Mouse (Mus musculus) olfactory bulb, adult 2 months (tissue): ENCODE data around the gene Dhx34. TPM values are rescaled to one million over a fixed set of nuclear protein-coding genes. Genes with fewer than 3 reads are reported as not detected.
"Not testable (repeated sequence)": the region's sequence is repeated elsewhere in the genome, so short reads cannot be mapped to it uniquely, and the experiment has no call there.

Experiments
- H3K27ac ChIP-seq: fragments of 200-500 bp; 2 replicates; pipeline ENCODE4 v1.5.1; 2012; ENCODE audit warnings: low read depth, low read length; ENCODE audit not compliant: insufficient read depth
- H3K4me1 ChIP-seq: fragments of 200-500 bp; 2 replicates; pipeline ENCODE4 v1.6.1; 2012; ENCODE audit warnings: low read length; ENCODE audit not compliant: control insufficient read depth, insufficient read depth
- H3K4me3 ChIP-seq: fragments of 200-500 bp; 2 replicates; pipeline ENCODE4 v1.5.1; 2012; ENCODE audit warnings: mild to moderate bottlenecking, low read depth, low read length, moderate library complexity; ENCODE audit not compliant: insufficient read depth
- CTCF ChIP-seq: fragments of 200-500 bp; IDR thresholded peaks from 2 replicates; pipeline ENCODE4 v1.5.1; 2012; ENCODE audit warnings: low read depth, mild to moderate bottlenecking, low read length, moderate library complexity; ENCODE audit not compliant: insufficient read depth
- POLR2A ChIP-seq: fragments of 200-500 bp; IDR thresholded peaks from 2 replicates; pipeline ENCODE4 v1.6.1; 2012; ENCODE audit warnings: mild to moderate bottlenecking, low read depth, low read length, moderate library complexity; ENCODE audit not compliant: insufficient read depth
- WGBS: fragments of 180-500 bp; shearing (Covaris S2); methylation state at CpG from one replicate; pipeline ENCODE4 v1.1.7; 2018; 5-methylcytosine and 5-hydroxymethylcytosine counted together
- polyA plus RNA-seq: library from polyadenylated mRNA; stranded (reverse); fragments of >200 nt; gene quantifications from 2 replicates; pipeline ENCODE4 v1.2.4, GENCODE M21; 2012; ENCODE audit warnings: low replicate concordance; ENCODE audit not compliant: missing spikeins, insufficient read depth, insufficient read length

Dhx34 gene
- not detected in 2 replicates for polyA plus RNA-seq

DNA sequence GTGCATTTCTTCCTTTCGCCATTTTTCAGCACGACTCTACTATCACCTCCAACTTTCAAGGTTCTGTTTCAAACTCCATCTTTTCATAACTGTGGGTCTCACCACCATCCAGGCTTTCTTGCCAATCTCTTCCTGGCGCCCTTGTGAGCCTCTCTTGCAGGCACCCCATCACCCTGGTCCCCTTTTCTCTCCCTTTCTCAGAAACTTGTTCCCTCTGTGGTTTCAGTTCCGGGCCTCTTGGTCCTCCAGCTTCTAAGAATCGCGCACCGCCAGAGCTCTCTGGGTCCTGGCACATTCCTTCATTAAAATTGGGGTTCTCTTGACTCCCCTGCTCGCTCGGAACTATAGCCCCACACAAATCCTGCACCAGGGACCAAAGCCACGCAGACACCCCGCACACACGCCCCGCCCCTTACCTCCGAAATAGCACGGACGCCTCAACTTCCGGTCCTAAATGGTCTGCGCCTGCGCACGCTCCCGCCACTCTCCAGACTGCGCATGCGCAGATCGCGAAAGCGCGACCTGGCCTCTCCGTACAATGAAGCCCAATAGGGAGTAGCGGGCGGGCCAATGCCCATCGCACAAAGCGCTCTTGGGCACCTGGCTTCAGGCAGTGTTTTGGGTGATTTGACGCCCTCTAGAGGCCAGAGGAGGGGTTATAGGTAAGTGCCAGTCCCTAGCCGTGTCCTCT lies at the start of gene Dhx34:
TSS of gene Dhx34 (minus strand) at position 456 of the 691 bp plus-strand sequence.
- peak; percentile 75 for TF ChIP-seq POLR2A
- no peak for TF ChIP-seq CTCF
- peak within 1 kb of the TSS; percentile 52 for H3K27ac ChIP-seq
- H3K4me1 ChIP-seq = no peaks in the 10 kb centered on the region
- under 1% methylated on average over 34 of the region's 34 CpGs for WGBS
- H3K4me3 ChIP-seq = peak within 1 kb of the TSS; percentile 71

DNA sequence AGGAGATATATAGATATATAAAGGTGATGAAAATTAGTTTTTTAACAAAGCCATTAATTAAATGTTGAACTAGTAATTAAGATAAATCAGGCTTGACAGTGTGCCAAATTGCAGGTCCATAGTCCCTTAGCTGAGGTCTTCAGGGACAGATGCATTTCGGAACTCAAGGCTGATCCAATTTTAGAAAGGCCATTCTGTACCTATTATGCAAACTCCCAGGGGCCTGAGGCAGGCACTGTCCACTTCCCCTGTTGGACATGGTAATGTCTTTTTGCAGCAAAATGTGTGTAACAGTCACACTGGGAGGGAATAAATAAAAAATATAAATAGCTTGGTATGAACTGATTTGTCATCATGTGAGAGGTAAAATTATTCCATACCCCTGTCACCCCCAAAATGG lies 49.3 kb upstream of the Dhx34 start:
- WGBS = 38% methylated on average over 1 of the region's 1 CpGs
- Histone ChIP-seq H3K4me3 (no peak overlapping the region), H3K4me1 (peaks cover 23% of the 10 kb centered on the region), H3K27ac (no peak overlapping the region)
- TF ChIP-seq CTCF = no peak
- no peak for TF ChIP-seq POLR2A

GRCm38 (mm10) chr7:16266593-16266992 lies 44.8 kb upstream of the Dhx34 start:
- not testable (repeated sequence) for H3K27ac ChIP-seq, H3K4me1 ChIP-seq, H3K4me3 ChIP-seq
- 86% methylated on average over 7 of the region's 7 CpGs for WGBS

DNA sequence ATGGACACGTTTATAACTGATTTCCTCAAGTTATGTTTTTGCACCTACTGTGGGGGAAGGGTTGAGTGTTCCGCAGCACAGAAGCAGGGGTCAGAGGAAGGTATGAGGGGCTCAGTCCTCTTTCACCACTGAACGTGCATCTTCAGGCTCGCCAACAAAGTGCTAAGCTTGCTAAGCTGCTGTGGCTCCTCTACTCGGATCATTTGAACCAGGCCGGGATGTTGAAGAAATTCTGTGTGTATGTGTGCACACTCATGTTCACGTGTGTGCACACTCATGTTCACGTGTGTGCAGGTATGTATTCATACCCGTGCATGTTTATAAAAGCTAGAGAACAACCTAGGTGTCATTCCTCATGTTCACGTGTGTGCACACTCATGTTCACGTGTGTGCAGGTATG lies 44.0 kb upstream of the Dhx34 start:
- no peak overlapping the region for H3K4me3 ChIP-seq
- TF ChIP-seq CTCF = no peak
- TF ChIP-seq POLR2A = no peak
- no peak overlapping the region for H3K27ac ChIP-seq
- peaks cover 7% of the 10 kb centered on the region for H3K4me1 ChIP-seq
- 90% methylated on average over 11 of the region's 11 CpGs for WGBS

DNA sequence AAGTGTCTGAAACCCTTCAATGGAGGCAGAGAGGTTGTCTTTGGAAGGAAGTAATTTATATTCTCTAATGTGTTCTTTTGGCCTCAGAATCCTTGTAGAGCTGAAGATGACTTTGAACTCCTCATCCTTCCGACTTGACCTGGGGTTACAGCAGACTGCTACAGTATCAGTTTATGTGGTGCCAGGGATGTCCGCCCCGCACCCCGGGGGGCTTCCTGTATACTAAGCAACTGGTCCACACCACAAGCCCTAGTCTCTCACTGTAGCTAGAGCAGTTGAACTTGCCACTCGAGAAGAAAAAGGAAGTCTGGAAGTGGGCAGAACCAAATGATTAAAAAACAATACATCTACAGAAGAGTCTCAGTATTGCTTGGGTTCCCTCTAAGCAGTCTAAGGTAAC lies 42.0 kb upstream of the Dhx34 start:
- WGBS = 77% methylated on average over 5 of the region's 5 CpGs
- H3K4me1 ChIP-seq = no peaks in the 10 kb centered on the region
- no peak overlapping the region for H3K4me3 ChIP-seq
- TF ChIP-seq CTCF (no peak), POLR2A (no peak)
- no peak overlapping the region for H3K27ac ChIP-seq

DNA sequence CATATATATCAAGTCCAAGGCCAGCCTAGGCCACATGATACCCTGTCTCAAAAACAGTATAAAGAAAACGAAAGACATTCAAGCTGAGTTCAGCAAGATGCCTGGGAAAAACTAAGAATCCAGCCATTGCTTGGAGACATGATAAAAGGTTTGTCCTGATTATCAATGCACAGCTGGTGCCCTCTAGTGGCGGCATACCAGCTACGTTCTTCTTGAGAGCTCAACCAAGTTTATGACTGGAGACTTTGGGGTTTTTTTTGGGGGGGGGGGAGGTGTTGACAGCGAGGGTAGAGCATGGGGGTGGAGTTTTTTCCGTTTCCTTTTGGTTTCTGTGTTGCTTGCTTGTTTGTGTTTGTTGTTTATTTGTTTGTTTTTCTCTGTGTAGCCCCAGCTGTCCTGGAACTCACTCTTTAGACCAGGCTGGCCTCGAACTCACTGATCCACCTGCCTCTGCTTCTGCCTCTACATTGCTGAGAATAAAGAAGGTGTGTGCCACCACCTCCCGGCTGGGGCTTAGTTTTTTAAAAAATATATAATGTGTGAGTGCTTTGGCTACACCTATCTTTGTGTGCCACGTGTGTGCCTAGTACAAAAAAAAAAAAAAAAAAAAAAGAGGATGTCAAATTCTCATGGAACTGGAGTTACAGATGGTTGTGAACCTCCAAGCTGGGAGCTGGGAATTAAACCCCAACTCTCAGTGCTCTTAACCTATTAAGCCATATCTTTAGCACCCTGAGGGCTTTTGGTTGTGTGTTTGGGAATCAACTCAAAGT lies 41.4 kb upstream of the Dhx34 start:
- TF ChIP-seq POLR2A = no peak
- H3K4me3 ChIP-seq = no peak overlapping the region
- 24% methylated on average over 8 of the region's 8 CpGs for WGBS
- H3K4me1 ChIP-seq = no peaks in the 10 kb centered on the region
- no peak overlapping the region for H3K27ac ChIP-seq

- Histone ChIP-seq H3K4me3 (no peak overlapping the region), H3K27ac (no peak overlapping the region), H3K4me1 (no peaks in the 10 kb centered on the region)
- TF ChIP-seq POLR2A (no peak), CTCF (no peak)
- WGBS = 67% methylated on average over 1 of the region's 1 CpGs
Measured at GRCm38 (mm10) chr7:16261097-16261496, 39.3 kb upstream of the Dhx34 start.

DNA sequence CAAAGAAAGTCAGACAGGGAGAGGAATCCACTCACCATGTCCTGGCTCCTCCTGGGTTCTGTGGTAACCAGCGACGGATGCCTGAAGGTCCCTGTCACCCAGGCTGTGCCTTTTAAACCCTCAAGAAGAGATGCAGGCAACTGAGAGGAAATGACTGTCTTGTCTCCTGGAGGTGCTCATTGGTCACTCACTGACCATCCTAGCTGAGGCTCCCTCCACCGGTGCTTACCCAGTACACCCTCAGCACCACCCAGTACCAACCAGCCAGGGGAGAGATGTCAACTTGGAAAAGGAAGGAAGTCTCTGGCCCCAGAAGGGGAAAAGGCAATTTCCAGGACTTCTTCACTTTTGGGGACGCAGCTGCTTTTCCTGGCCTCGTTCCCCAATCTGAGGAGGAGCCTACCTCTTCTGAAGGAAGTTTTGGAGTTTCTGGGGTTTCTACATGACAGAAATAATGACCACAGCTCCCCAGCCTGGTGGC lies 37.3 kb upstream of the Dhx34 start, which contains the start of gene C5ar1:
TSS of gene C5ar1 (minus strand) at position 431 of the 481 bp plus-strand sequence.
- whole genome bisulfite sequencing = 90% methylated on average over 5 of the region's 5 CpGs
- Histone ChIP-seq H3K4me3 (no peak within 1 kb of the TSS), H3K4me1 (no peaks in the 10 kb centered on the region), H3K27ac (no peak within 1 kb of the TSS)
- TF ChIP-seq CTCF (no peak), POLR2A (no peak)

DNA sequence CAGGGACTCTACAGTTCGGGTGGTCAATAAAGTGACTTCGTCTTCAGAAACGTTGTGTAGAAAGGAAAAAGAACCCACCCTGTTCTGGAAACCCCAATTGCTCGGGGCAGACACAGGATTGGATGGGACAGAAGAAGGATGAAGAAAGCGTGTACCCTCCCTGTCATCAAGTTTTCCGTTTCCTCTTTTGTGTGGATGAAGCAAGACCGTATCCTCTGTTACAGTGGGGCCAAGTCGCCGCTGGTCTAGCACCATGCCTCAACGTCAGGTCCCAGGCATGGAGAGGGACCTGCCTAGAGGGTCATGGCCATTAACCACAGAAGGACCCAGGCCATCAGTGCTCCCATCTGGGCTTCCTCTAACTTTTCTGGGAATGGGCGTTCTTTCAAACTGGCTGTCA lies 36.0 kb upstream of the Dhx34 start:
- Histone ChIP-seq H3K4me3 (no peak overlapping the region), H3K27ac (no peak overlapping the region), H3K4me1 (no peaks in the 10 kb centered on the region)
- WGBS = 88% methylated on average over 11 of the region's 11 CpGs
- TF ChIP-seq POLR2A (no peak), CTCF (no peak)

- 83% methylated on average over 4 of the region's 4 CpGs for WGBS
Measured at GRCm38 (mm10) chr7:16255963-16256362, 34.1 kb upstream of the Dhx34 start.

More at GRCm38 (mm10) chr7:16255963-16256362, 34.1 kb upstream of the Dhx34 start:
- not testable (repeated sequence) for H3K4me1 ChIP-seq, H3K27ac ChIP-seq, H3K4me3 ChIP-seq
